Mouse (Mus musculus) G1E (cell line): ENCODE measurements at regions not wholly inside any gene's neighbourhood (a gene's known extent, or its start where the extent isn't known, plus 50 kb on each side); places are given as distances from the start of the nearest gene placed in this dataset.

Experiments
- CTCF ChIP-seq: IDR thresholded peaks from 2 replicates; pipeline ENCODE4 v1.5.1; 2012; ENCODE audit warnings: low read depth, low read length, inconsistent platforms, mixed read lengths
- GATA2 ChIP-seq: IDR thresholded peaks from 2 replicates; pipeline ENCODE4 v1.6.1; 2012; ENCODE audit warnings: low read depth, low read length, inconsistent platforms, borderline replicate concordance
- POLR2AphosphoS5 ChIP-seq: IDR thresholded peaks from 2 replicates; pipeline ENCODE4 v1.6.1; 2012; ENCODE audit warnings: low read depth, low read length, inconsistent platforms; ENCODE audit not compliant: insufficient replicate concordance

DNA sequence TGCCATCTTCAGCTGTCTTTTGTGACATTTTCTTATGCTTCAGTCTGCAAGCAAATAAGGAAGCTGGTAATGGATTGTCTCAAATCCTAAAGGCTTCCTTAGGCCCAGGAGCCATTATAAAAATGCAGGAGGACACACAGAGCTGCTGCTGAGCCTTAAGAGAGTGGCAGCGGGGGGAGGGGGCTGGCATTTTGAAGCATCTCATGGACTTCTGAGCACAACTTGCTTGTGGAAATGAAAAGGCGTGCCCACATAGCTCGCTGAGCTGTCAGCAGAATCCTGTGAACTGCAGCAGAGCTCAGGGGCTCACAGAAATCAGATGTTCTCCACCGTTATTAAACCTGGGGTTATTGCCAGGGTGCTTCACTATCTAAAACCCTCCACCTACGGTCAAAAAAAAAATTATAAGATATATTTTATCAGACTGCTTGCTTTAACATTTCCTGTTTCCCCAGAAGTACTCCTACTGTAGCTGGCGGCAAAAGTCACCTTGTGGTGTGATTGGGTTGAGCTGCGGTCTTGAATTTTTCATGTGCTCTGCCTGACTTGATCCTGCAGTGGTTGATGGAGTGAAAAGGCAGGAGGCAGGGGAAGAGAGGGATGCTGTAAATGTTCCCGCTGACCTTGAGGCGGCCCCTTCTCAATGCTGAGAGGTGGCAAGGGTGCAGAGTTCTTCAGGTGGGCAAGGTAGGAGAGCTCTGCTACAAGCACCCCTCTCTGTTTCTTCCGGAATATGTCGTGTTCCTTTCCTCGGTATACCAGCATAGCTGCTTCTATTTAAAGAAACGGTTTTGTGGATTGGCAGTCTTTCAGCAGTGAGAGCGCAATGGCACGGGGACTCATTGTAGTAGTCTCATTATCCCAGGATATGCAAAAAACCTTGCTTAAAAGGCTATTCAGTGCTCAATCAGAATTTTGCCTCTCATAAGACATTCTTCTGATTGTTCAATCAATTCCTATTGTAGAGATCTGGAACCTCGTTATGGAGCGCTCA lies 71.4 kb upstream of the Krr1 start:
- no peak for TF ChIP-seq CTCF
- no peak for TF ChIP-seq GATA2
- no peak for TF ChIP-seq POLR2AphosphoS5
